Mouse (Mus musculus) intestine, postnatal 0 days (tissue): ENCODE results near the gene Bag1. TPM values are rescaled to one million over a fixed set of nuclear protein-coding genes. Genes with fewer than 3 reads are reported as not detected.

Source experiments
- ATAC-seq: fragments of 200-750 bp; cut with Nextera tagmentation; 2 replicates; pipeline ENCODE4 v1.8.0; 2017; ENCODE audit warnings: mild to moderate bottlenecking, moderate TSS enrichment, moderate library complexity
- H3K27ac ChIP-seq: fragments of 300-500 bp; sonication (generic); 2 replicates; pipeline ENCODE4 v1.5.1; 2014; ENCODE audit warnings: mild to moderate bottlenecking, low read depth, low read length, moderate library complexity
- H3K27me3 ChIP-seq: fragments of 300-500 bp; sonication (generic); replicated peaks from 2 replicates; pipeline ENCODE4 v1.6.1; 2014; ENCODE audit warnings: low read length, mixed read lengths; ENCODE audit not compliant: control insufficient read depth, insufficient read depth
- H3K36me3 ChIP-seq: fragments of 300-500 bp; sonication (generic); 2 replicates; pipeline ENCODE4 v1.6.1; 2014; ENCODE audit warnings: mild to moderate bottlenecking, moderate library complexity; ENCODE audit not compliant: control insufficient read depth, insufficient read depth
- H3K4me1 ChIP-seq: fragments of 300-500 bp; sonication (generic); replicated peaks from 2 replicates; pipeline ENCODE4 v1.6.1; 2014; ENCODE audit warnings: antibody characterized with exemption, low read length, mixed read lengths; ENCODE audit not compliant: control insufficient read depth, insufficient read depth
- H3K4me2 ChIP-seq: fragments of 300-500 bp; sonication (generic); replicated peaks from 2 replicates; pipeline ENCODE4 v1.6.1; 2014; ENCODE audit warnings: low read depth, mild to moderate bottlenecking, moderate library complexity
- H3K4me3 ChIP-seq: fragments of 300-500 bp; sonication (generic); 2 replicates; pipeline ENCODE4 v1.5.1; 2014; ENCODE audit warnings: low read depth, low read length
- H3K9ac ChIP-seq: fragments of 300-500 bp; sonication (generic); 2 replicates; pipeline ENCODE4 v1.6.1; 2014; ENCODE audit warnings: mild to moderate bottlenecking, low read depth, low read length
- H3K9me3 ChIP-seq: fragments of 300-500 bp; sonication (generic); 2 replicates; pipeline ENCODE4 v1.6.1; 2016; ENCODE audit warnings: mixed run types; ENCODE audit not compliant: control insufficient read depth
- CTCF ChIP-seq: sonication (generic); IDR thresholded peaks from 2 replicates; pipeline ENCODE4 v1.5.1; 2016; ENCODE audit warnings: low read depth, mild to moderate bottlenecking, control low read depth, antibody characterized with exemption, moderate library complexity
- WGBS: fragments of 180-500 bp; shearing (Covaris S2); extraction: QIAGEN DNeasy Blood & Tissue Kit; methylation state at CpG from one replicate; pipeline ENCODE4 v1.1.7; 2014; 5-methylcytosine and 5-hydroxymethylcytosine counted together
- polyA plus RNA-seq: library from polyadenylated mRNA; unstranded; fragments of >200 nt; fragmentation: Nextera tagmentation; extraction: Ambion mirVana; gene quantifications from 2 replicates; pipeline ENCODE4 v1.2.1, GENCODE M21; 2015

Gene Bag1
- polyA plus RNA-seq, 1 experiment from 2014 or later: 138 TPM

- Histone ChIP-seq H3K4me3 (no peak overlapping the region), H3K9me3 (0 out of 2 replicates have a peak, but pooled peaks cover 3% of the 10 kb centered on the region), H3K4me1 (no peaks in the 10 kb centered on the region), H3K4me2 (no peak overlapping the region), H3K9ac (no peak overlapping the region), H3K36me3 (peaks cover 18% of the 10 kb centered on the region), H3K27me3 (no peaks in the 10 kb centered on the region), H3K27ac (no peak overlapping the region)
- WGBS: 86% methylated on average over 7 of the region's 7 CpGs
- ATAC-seq: no peak
- TF ChIP-seq CTCF: no peak
These were observed 19.0 kb downstream of the Bag1 start for GRCm38 (mm10) chr4:40929046-40929445.

GRCm38 (mm10) chr4:40925568-40925967 is 22.5 kb downstream of the Bag1 start:
- ATAC-seq: no peak
- WGBS: 62% methylated on average over 3 of the region's 3 CpGs
- Histone ChIP-seq H3K4me3 (no peak overlapping the region), H3K9ac (no peak overlapping the region), H3K9me3 (0 out of 2 replicates have a peak, but pooled peaks cover 3% of the 10 kb centered on the region), H3K27ac (no peak overlapping the region), H3K36me3 (no peaks in the 10 kb centered on the region), H3K4me1 (no peaks in the 10 kb centered on the region), H3K4me2 (no peak overlapping the region), H3K27me3 (no peaks in the 10 kb centered on the region)
- TF ChIP-seq CTCF: no peak

DNA sequence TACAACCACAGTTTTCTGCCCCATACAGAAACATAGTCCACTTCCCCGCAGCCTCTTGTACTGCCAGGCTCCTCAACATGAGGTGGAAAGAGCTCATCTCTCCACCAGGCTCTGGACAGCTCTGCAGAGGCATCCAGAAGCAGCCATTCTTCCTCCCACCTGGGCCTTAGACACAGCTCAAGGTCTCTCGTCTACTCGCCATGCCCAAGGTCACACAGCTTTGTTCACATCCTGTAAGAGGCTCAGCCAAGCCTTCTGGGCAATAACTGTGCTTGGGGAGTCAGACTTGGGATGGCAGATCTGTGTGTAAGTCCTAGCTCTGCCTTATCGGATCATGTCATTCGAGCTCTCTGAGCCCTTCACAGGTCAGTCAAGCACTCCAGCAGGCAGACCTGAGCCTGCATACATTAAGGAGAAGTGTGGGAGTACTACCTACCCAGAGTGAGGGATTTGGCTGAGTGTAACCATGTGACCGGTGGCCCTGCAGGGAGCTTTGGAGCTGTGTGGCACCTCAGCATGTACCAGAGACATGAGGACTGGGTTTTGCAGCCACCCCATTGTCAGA is 24.9 kb downstream of the Bag1 start:
- H3K27ac ChIP-seq: no peak overlapping the region
- H3K27me3 ChIP-seq: no peaks in the 10 kb centered on the region
- WGBS: 73% methylated on average over 6 of the region's 6 CpGs
- H3K9me3 ChIP-seq: 0 out of 2 replicates have a peak, but pooled peaks cover 3% of the 10 kb centered on the region
- no peak for TF ChIP-seq CTCF
- H3K36me3 ChIP-seq: no peaks in the 10 kb centered on the region
- no peak overlapping the region for H3K4me2 ChIP-seq
- H3K4me3 ChIP-seq: no peak overlapping the region
- no peak overlapping the region for H3K9ac ChIP-seq
- ATAC-seq: no peak
- no peaks in the 10 kb centered on the region; the same call in 1 of the 2 replicates for H3K4me1 ChIP-seq

DNA sequence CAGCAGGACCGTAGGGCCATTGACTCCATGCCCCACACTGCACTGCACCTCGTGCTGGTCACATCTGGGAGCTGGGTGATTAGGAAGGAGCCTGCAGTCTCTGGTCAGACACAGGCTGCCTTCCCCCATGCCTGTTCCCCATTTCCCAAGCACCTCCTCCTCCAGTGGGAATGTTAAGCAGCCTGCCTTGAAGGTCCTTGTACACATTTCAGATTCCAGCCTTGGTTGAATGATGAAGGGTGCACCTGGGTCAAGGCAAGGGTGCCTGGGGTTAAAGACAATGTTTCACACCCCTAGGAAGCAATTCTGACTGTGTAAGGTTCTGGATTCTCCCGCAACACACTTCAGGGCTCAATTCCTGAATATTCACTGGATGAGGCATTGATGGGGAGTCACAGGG is 26.8 kb downstream of the Bag1 start:
- WGBS: 80% methylated on average over 3 of the region's 3 CpGs
- Histone ChIP-seq H3K4me1 (no peaks in the 10 kb centered on the region; the same call in 1 of the 2 replicates), H3K36me3 (no peaks in the 10 kb centered on the region), H3K27ac (no peak overlapping the region), H3K27me3 (peaks cover 8% of the 10 kb centered on the region; the same call in 1 of the 2 replicates), H3K9me3 (0 out of 2 replicates have a peak, but pooled peaks cover 3% of the 10 kb centered on the region), H3K4me2 (no peak overlapping the region), H3K4me3 (no peak overlapping the region), H3K9ac (no peak overlapping the region)
- ATAC-seq: no peak
- no peak for TF ChIP-seq CTCF

GRCm38 (mm10) chr4:40920576-40920975 is 27.5 kb downstream of the Bag1 start:
- no peaks in the 10 kb centered on the region; the same call in 1 of the 2 replicates for H3K4me1 ChIP-seq
- no peaks in the 10 kb centered on the region for H3K36me3 ChIP-seq
- H3K27ac ChIP-seq: no peak overlapping the region
- ATAC-seq: no peak
- no peaks in the 10 kb centered on the region for H3K9me3 ChIP-seq
- no peak for TF ChIP-seq CTCF
- no peak overlapping the region for H3K9ac ChIP-seq
- peaks cover 12% of the 10 kb centered on the region; the same call in 1 of the 2 replicates for H3K27me3 ChIP-seq
- H3K4me3 ChIP-seq: no peak overlapping the region
- 88% methylated on average over 2 of the region's 2 CpGs for WGBS
- H3K4me2 ChIP-seq: no peak overlapping the region

- Histone ChIP-seq H3K4me3 (no peak within 1 kb of the TSS), H3K27ac (no peak within 1 kb of the TSS), H3K9me3 (no peaks in the 10 kb centered on the region), H3K27me3 (peaks cover 13% of the 10 kb centered on the region; the same call in 1 of the 2 replicates), H3K4me2 (no peak within 1 kb of the TSS), H3K9ac (no peak within 1 kb of the TSS), H3K4me1 (peaks cover under 1% of the 10 kb centered on the region; the same call in 1 of the 2 replicates), H3K36me3 (no peaks in the 10 kb centered on the region)
- no peak for TF ChIP-seq CTCF
- no peak for ATAC-seq
- WGBS: 22% methylated on average over 3 of the region's 3 CpGs
These were observed 28.3 kb downstream of the Bag1 start, which contains the start of gene Spink4 for GRCm38 (mm10) chr4:40919785-40920184. Spink4 (plus strand) TSS chr4:40920052.
